Mouse (Mus musculus): ENCODE measurements around the gene Adgra3. TPM values are rescaled to one million over a fixed set of nuclear protein-coding genes. Genes with fewer than 3 reads are reported as not detected.

Gene Adgra3
- total RNA-seq, 2 experiments from 2014 or later = 15.7 to 20.6 TPM

- intact Hi-C loops (cut with DNase I) = loop anchor here (5.0 kb wide), 1 partner anchor 57 kb away; no protein-coding TSS in a partner anchor
- DNase-seq (ENCODE audit: low spot score) = no peak
Measured at GRCm38 (mm10) chr5:50034231-50034630, 24.6 kb downstream of the Adgra3 start.

GRCm38 (mm10) chr5:50033660-50034059, 25.1 kb downstream of the Adgra3 start:
- intact Hi-C loops (cut with DNase I) = loop anchor here (5.0 kb wide), 1 partner anchor 56 kb away; no protein-coding TSS in a partner anchor

GRCm38 (mm10) chr5:50032332-50032731, 26.5 kb downstream of the Adgra3 start:
- DNase-seq (ENCODE audit: low spot score) = no peak
- intact Hi-C loops (cut with DNase I) = loop anchor here (5.0 kb wide), 1 partner anchor 55 kb away; no protein-coding TSS in a partner anchor

More at GRCm38 (mm10) chr5:50033660-50034059, 25.1 kb downstream of the Adgra3 start:
- DNase-seq (ENCODE audit: low spot score) = no peak

GRCm38 (mm10) chr5:50031763-50032272, 27.0 kb downstream of the Adgra3 start:
- no peak for DNase-seq (ENCODE audit: low spot score)
- intact Hi-C loops (cut with DNase I) = loop anchor here (5.0 kb wide), 1 partner anchor 55 kb away; no protein-coding TSS in a partner anchor

- intact Hi-C loops (cut with DNase I) = loop anchor here (5.0 kb wide), 1 partner anchor 54 kb away; no protein-coding TSS in a partner anchor
Measured at GRCm38 (mm10) chr5:50031288-50031687, 27.5 kb downstream of the Adgra3 start.

GRCm38 (mm10) chr5:50029662-50030061, 29.1 kb downstream of the Adgra3 start:
- no peak for DNase-seq (ENCODE audit: low spot score)
- intact Hi-C loops (cut with DNase I) = loop anchor here (5.0 kb wide), 1 partner anchor 52 kb away; no protein-coding TSS in a partner anchor

More at GRCm38 (mm10) chr5:50031288-50031687, 27.5 kb downstream of the Adgra3 start:
- no peak for DNase-seq (ENCODE audit: low spot score)

- intact Hi-C loops (cut with DNase I) = no loop called here
- DNase-seq (ENCODE audit: low spot score) = no peak
Measured at GRCm38 (mm10) chr5:50027561-50027960, 31.2 kb downstream of the Adgra3 start.

- intact Hi-C loops (cut with DNase I) = no loop called here
Measured at GRCm38 (mm10) chr5:50027001-50027400, 31.8 kb downstream of the Adgra3 start.

GRCm38 (mm10) chr5:50026148-50026547, 32.7 kb downstream of the Adgra3 start:
- intact Hi-C loops (cut with DNase I) = no loop called here
- DNase-seq (ENCODE audit: low spot score) = no peak

More at GRCm38 (mm10) chr5:50027001-50027400, 31.8 kb downstream of the Adgra3 start:
- no peak for DNase-seq (ENCODE audit: low spot score)

- DNase-seq (ENCODE audit: low spot score) = no peak
- intact Hi-C loops (cut with DNase I) = no loop called here
Measured at GRCm38 (mm10) chr5:50024097-50024496, 34.7 kb downstream of the Adgra3 start.

GRCm38 (mm10) chr5:50015987-50016587, 42.7 kb downstream of the Adgra3 start:
- intact Hi-C loops (cut with DNase I) = no loop called here
- DNase-seq (ENCODE audit: low spot score) = no peak

- intact Hi-C loops (cut with DNase I) = no loop called here
- DNase-seq (ENCODE audit: low spot score) = no peak
Measured at GRCm38 (mm10) chr5:50015147-50015697, 43.6 kb downstream of the Adgra3 start.

- intact Hi-C loops (cut with DNase I) = no loop called here
- DNase-seq (ENCODE audit: low spot score) = no peak
Measured at GRCm38 (mm10) chr5:50014658-50015057, 44.1 kb downstream of the Adgra3 start.

- intact Hi-C loops (cut with DNase I) = no loop called here
- no peak for DNase-seq (ENCODE audit: low spot score)
Measured at GRCm38 (mm10) chr5:50013965-50014364, 44.8 kb downstream of the Adgra3 start.

- intact Hi-C loops (cut with DNase I) = no loop called here
- no peak for DNase-seq (ENCODE audit: low spot score)
Measured at GRCm38 (mm10) chr5:50008841-50009240, 50.0 kb downstream of the Adgra3 start.

- intact Hi-C loops (cut with DNase I) = no loop called here
- no peak for DNase-seq (ENCODE audit: low spot score)
Measured at GRCm38 (mm10) chr5:50006915-50007658, 51.7 kb downstream of the Adgra3 start.

GRCm38 (mm10) chr5:50002269-50002668, 56.5 kb downstream of the Adgra3 start:
- intact Hi-C loops (cut with DNase I) = no loop called here
- no peak for DNase-seq (ENCODE audit: low spot score)

- no peak for DNase-seq (ENCODE audit: low spot score)
- intact Hi-C loops (cut with DNase I) = no loop called here
Measured at GRCm38 (mm10) chr5:49999764-50000163, 59.0 kb downstream of the Adgra3 start.

GRCm38 (mm10) chr5:49997019-49997418, 61.8 kb downstream of the Adgra3 start:
- DNase-seq (ENCODE audit: low spot score) = no peak
- intact Hi-C loops (cut with DNase I) = no loop called here

GRCm38 (mm10) chr5:49996457-49996856, 62.3 kb downstream of the Adgra3 start:
- intact Hi-C loops (cut with DNase I) = no loop called here
- DNase-seq (ENCODE audit: low spot score) = no peak

All from heart, postnatal 25 days (tissue).